Mouse (Mus musculus) G1E (cell line): ENCODE results near the gene Snrpd3. TPM values are rescaled to one million over a fixed set of nuclear protein-coding genes. Genes with fewer than 3 reads are reported as not detected.
A peak's percentile ranks its signal among the peaks of the same experiment; 100 is the strongest.
"Not testable (repeated sequence)": the region's sequence is repeated elsewhere in the genome, so short reads cannot be mapped to it uniquely, and the experiment has no call there.

Experiments
- ATAC-seq: 2 replicates; pipeline ENCODE4 v1.8.0; 2016; ENCODE audit warnings: mild to moderate bottlenecking; ENCODE audit not compliant: insufficient number of reproducible peaks, poor library complexity, low FRiP score, severe bottlenecking; ENCODE audit errors: extremely low read depth
- DNase-seq: peaks from one replicate; pipeline ENCODE4 v3.0.0; 2012; ENCODE audit warnings: low spot score
- H3K27me3 ChIP-seq: 2 replicates; pipeline ENCODE4 v1.6.1; 2012; ENCODE audit warnings: mild to moderate bottlenecking, low read length, inconsistent platforms; ENCODE audit not compliant: insufficient read depth
- H3K36me3 ChIP-seq: replicated peaks from 2 replicates; pipeline ENCODE3; 2012; ENCODE audit warnings: mild to moderate bottlenecking, inconsistent platforms
- H3K4me1 ChIP-seq: 2 replicates; pipeline ENCODE4 v1.6.1; 2012; ENCODE audit warnings: low read depth, low read length, inconsistent platforms, mixed read lengths; ENCODE audit not compliant: insufficient read depth
- H3K4me3 ChIP-seq: 2 replicates; pipeline ENCODE4 v1.5.1; 2012; ENCODE audit warnings: low read depth, mild to moderate bottlenecking, inconsistent platforms, low read length, moderate library complexity, mixed read lengths
- H3K9me3 ChIP-seq: replicated peaks from 2 replicates; pipeline ENCODE4 v1.6.1; 2012; ENCODE audit warnings: inconsistent platforms
- CTCF ChIP-seq: IDR thresholded peaks from 2 replicates; pipeline ENCODE4 v1.5.1; 2012; ENCODE audit warnings: low read depth, low read length, inconsistent platforms, mixed read lengths
- GATA1 ChIP-seq: IDR thresholded peaks from 2 replicates; pipeline ENCODE4 v1.6.1; 2012; ENCODE audit warnings: borderline replicate concordance, low read length, inconsistent platforms, mixed read lengths
- GATA2 ChIP-seq: IDR thresholded peaks from 2 replicates; pipeline ENCODE4 v1.6.1; 2012; ENCODE audit warnings: low read depth, low read length, inconsistent platforms, borderline replicate concordance
- POLR2AphosphoS5 ChIP-seq: IDR thresholded peaks from 2 replicates; pipeline ENCODE4 v1.6.1; 2012; ENCODE audit warnings: low read depth, low read length, inconsistent platforms; ENCODE audit not compliant: insufficient replicate concordance
- TAL1 ChIP-seq: conservative IDR thresholded peaks from 2 replicates; pipeline ENCODE4 v1.6.1; 2012; ENCODE audit warnings: low read depth, low read length, inconsistent platforms, mixed read lengths
- polyA plus RNA-seq: library from polyadenylated mRNA; stranded (reverse); fragments of >175 nt; gene quantifications from 2 replicates; pipeline ENCODE4 v1.2.3, GENCODE M21; 2012
- total RNA-seq, 2 experiments: library from RNA; stranded (forward) in 1 of 2; stranded (reverse) in 1 of 2; fragments of 200-1000 nt in 1 of 2; fragments of >200 nt in 1 of 2; fragmentation: Nextera tagmentation in 1 of 2; gene quantifications; 2 replicates each; pipeline ENCODE4 v1.2.3; 2014 to 2017

Snrpd3 gene
- total and polyA plus RNA-seq, 3 experiments = 29.9 to 116 (median 51.6) TPM

DNA sequence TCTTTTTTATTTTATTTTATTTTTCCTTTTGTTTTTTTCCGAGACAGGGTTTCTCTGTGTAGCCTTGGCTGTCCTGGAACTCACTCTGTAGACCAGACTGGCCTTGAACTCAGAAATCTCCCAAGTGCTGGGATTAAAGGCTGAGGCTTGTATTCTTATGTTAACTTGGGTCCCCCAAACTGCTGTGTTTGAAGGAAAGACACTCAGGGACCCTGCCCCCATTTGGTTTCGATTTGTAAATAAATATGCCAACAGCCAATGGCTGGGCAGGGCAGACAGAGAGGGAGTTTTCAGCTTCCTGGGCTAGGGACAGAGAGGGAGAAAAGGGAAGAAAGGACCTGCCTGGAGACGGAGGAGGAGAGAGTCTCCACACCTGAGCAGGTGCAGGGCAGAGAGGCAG, 17.6 kb upstream of the Snrpd3 start:
- Histone ChIP-seq H3K4me3 (no peak overlapping the region), H3K4me1 (0 out of 2 replicates have a peak, but pooled peaks cover under 1% of the 10 kb centered on the region), H3K27me3 (peaks cover 7% of the 10 kb centered on the region; the same call in 1 of the 2 replicates), H3K9me3 (no peaks in the 10 kb centered on the region), H3K36me3 (peaks cover 12% of the 10 kb centered on the region)
- no peak for TF ChIP-seq CTCF
- TF ChIP-seq GATA2 = no peak
- TF ChIP-seq GATA1 = no peak
- TF ChIP-seq TAL1 = no peak
- TF ChIP-seq POLR2AphosphoS5 = no peak
- DNase-seq (no peak), ATAC-seq (no peak)

DNA sequence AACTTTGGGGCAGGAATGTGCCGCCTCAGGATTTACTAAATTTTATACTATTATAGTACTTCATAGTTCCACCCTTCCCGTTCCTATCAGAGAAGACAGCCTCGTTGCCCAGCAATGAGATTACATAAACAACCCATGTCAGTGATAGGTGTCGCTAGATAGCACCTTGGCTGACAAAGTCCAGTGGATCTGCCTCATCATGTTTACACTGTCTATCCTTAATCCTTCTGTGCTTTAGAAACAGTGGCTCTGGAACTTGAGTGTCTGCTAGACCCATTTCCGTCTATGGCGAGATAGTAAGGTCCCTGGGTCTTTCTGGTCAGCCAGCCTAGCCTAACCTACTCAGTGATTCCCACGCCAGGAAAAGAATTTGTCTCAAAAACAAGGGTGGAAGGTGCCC, 17.0 kb upstream of the Snrpd3 start:
- Histone ChIP-seq H3K27me3 (peaks cover 2% of the 10 kb centered on the region; the same call in 1 of the 2 replicates), H3K36me3 (peaks cover 17% of the 10 kb centered on the region), H3K4me1 (0 out of 2 replicates have a peak, but pooled peaks cover 5% of the 10 kb centered on the region), H3K9me3 (no peaks in the 10 kb centered on the region), H3K4me3 (no peak overlapping the region)
- ATAC-seq (no peak), DNase-seq (no peak)
- TF ChIP-seq CTCF = no peak
- no peak for TF ChIP-seq GATA1

DNA sequence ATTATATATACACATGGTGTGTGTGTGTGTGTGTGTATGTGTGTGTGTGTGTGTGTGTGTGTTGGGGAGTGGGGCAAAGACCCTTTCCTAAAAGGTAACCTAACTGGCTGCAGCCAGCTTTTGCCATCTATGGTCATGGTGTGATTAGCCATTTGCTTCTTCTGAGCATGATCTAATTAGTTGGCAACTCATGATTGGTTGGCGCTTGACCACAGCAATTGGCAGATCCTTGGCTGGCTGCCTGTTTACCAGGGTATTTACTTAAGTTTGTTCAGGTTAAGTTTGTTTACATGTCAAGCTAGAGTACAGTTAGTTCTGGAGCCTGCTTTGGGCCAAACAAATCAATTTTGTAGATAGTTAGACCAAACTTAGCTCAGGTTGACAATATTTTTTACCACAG, 15.7 kb upstream of the Snrpd3 start:
- no peak for ATAC-seq

DNA sequence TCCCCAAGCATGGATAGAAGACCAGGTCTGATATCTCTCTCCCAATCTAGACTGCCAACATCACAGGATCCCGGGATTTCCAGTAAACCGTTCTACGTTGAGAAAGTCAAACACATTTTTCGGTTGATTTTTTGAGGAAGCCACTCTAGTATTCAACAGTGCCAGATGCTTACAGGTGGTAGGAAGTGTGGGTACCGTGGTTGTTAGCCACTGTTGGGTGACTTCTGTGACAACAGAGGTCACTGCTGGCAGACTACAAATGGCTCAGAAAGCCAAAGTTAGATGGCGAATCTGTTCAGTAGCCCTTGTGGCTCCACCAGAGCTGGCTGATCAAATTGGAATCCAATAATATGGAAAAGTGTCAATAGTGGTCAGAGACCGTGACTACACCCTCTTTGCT, 13.7 kb upstream of the Snrpd3 start:
- DNase-seq (no peak), ATAC-seq (no peak)
- Histone ChIP-seq H3K36me3 (peaks cover 42% of the 10 kb centered on the region), H3K27me3 (no peaks in the 10 kb centered on the region), H3K4me3 (no peak overlapping the region), H3K4me1 (0 out of 2 replicates have a peak, but pooled peaks cover 5% of the 10 kb centered on the region), H3K9me3 (no peaks in the 10 kb centered on the region)
- TF ChIP-seq POLR2AphosphoS5 (no peak), GATA2 (no peak), GATA1 (no peak), TAL1 (no peak), CTCF (no peak)

More for the DNA sequence above, 15.7 kb upstream of the Snrpd3 start:
- Histone ChIP-seq H3K4me1 (0 out of 2 replicates have a peak, but pooled peaks cover 5% of the 10 kb centered on the region), H3K9me3 (no peaks in the 10 kb centered on the region), H3K27me3 (no peaks in the 10 kb centered on the region; the same call in 1 of the 2 replicates), H3K4me3 (no peak overlapping the region), H3K36me3 (peaks cover 22% of the 10 kb centered on the region)
- no peak for DNase-seq
- TF ChIP-seq TAL1 (no peak), POLR2AphosphoS5 (no peak), CTCF (no peak), GATA1 (no peak), GATA2 (no peak)

DNA sequence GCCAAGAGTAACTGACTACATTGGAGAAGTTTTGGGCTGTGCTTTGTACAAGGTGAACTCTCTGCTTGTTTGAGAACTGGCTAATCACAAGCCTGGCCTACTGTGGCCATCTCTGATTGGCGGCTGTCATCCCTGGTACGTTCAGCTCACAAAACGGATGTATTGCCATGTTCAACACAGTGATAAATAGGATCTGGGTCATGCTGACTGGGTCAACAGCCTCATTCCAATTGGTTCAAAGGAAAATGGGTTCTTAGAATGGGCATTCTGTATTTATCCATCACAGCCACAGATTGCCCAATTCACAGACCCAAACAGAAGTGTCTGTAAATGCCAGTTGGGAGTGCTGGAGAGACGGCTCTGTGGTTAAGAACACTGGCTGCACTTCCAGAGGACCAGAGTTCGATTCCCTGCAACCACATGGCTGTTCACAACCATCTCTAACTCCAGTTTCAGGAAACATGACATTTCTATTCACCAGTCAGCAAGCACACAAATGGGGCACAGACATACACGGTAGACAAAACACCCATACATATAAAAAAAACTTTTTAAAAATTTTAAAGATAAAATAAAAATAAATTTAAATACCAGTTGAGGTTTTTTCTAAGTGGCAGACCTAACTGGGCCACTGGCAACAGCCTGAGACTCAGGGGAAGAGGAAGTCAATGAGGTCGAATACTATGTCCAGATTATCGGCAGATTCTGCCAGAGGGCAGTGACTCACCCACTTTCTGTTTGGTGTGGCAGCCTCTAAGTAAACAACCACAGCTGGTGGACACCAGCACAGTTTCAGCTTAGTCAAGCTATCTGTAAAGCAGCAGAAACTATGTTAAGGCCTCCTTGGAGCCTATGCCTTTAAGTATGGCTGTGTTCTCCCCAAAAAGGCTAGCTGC, 12.9 kb upstream of the Snrpd3 start:
- DNase-seq (no peak), ATAC-seq (peak; percentile 57)
- peaks cover 50% of the 10 kb centered on the region for H3K36me3 ChIP-seq
- no peaks in the 10 kb centered on the region for H3K27me3 ChIP-seq
- no peak for TF ChIP-seq CTCF
- no peak for TF ChIP-seq GATA1
- TF ChIP-seq POLR2AphosphoS5 = no peak
- TF ChIP-seq GATA2 = no peak
- TF ChIP-seq TAL1 = no peak
- no peak overlapping the region for H3K4me3 ChIP-seq
- peaks cover 9% of the 10 kb centered on the region; the same call in 1 of the 2 replicates for H3K4me1 ChIP-seq
- H3K9me3 ChIP-seq = no peaks in the 10 kb centered on the region

DNA sequence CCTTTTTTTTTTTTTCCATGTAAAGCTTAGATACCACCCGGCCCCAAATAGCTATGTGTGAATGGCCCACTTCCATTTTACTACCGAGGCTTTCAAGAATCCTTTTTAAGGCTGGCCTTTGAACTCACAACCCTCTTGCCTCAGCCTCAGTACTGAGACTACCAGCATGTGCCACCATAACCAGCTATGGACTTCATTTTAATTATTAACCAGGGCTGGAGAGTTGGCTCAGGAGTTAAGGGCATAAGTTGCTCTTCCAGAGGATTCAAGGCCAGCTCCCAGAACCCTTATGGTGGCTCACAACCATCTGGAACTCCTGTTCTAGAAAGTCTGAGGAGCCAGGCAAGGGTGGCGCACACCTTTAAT, 12.2 kb upstream of the Snrpd3 start:
- Histone ChIP-seq H3K36me3 (peaks cover 56% of the 10 kb centered on the region), H3K27me3 (no peaks in the 10 kb centered on the region), H3K4me3 (no peak overlapping the region), H3K4me1 (peaks cover 11% of the 10 kb centered on the region; the same call in 1 of the 2 replicates), H3K9me3 (no peaks in the 10 kb centered on the region)
- DNase-seq (no peak), ATAC-seq (no peak)
- no peak for TF ChIP-seq GATA1
- TF ChIP-seq POLR2AphosphoS5 = no peak
- TF ChIP-seq GATA2 = no peak
- TF ChIP-seq TAL1 = no peak
- no peak for TF ChIP-seq CTCF

DNA sequence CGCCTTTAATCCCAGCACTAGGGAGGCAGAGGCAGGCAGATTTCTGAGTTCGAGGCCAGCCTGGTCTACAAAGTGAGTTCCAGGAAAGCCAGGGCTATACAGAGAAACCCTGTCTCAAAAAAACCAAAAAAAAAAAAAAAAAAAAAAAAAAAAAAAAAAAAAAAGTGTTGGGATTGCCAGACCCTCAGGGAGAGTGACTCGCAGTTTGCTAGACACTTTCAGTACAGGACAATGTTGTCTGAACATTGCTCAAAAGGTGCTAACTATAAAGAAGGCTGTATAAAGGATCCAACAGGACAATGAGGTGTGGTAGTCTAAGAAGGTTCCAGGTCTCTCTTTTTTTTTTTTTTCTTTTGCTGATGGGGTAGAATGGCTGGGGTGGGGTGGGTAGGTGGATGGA, 11.4 kb upstream of the Snrpd3 start:
- not testable (repeated sequence) for H3K27me3 ChIP-seq, H3K4me3 ChIP-seq
- H3K36me3 ChIP-seq = peaks cover 64% of the 10 kb centered on the region

More for the DNA sequence above, 11.4 kb upstream of the Snrpd3 start:
- DNase-seq, H3K9me3 ChIP-seq, ATAC-seq: not testable (repeated sequence)
- peaks cover 11% of the 10 kb centered on the region for H3K4me1 ChIP-seq
